Mouse (Mus musculus) left cerebral cortex, postnatal 10 days (tissue): ENCODE data around the gene Rbck1. TPM values are rescaled to one million over a fixed set of nuclear protein-coding genes. Genes with fewer than 3 reads are reported as not detected.
"Not testable (repeated sequence)": the region's sequence is repeated elsewhere in the genome, so short reads cannot be mapped to it uniquely, and the experiment has no call there.

ENCODE experiments used
- DNase-seq, 2 experiments: peaks; one replicate each; pipeline ENCODE4 v3.0.0; 2021 to 2022; ENCODE audit warnings: low spot score in 2 of 2, mixed read lengths in 1 of 2; ENCODE audit errors: extremely low spot score in 1 of 2
- intact Hi-C: fragments of 180-260 bp; cut with DNase I; formaldehyde crosslinking; loops from one replicate; pipeline ENCODE4 v1.15.1; 2025
- total RNA-seq, 2 experiments: library from RNA; stranded (reverse); gene quantifications; 2 replicates each; pipeline ENCODE4 v1.2.3; 2021

Rbck1 gene
- total RNA-seq, 2 experiments from 2014 or later = 106 to 107 TPM

GRCm38 (mm10) chr2:152321558-152321957 lies 10.9 kb downstream of the Rbck1 start:
- no peak for DNase-seq
- intact Hi-C loops = loop anchor here (10.0 kb wide), 1 partner anchor 67 kb away; no protein-coding TSS in a partner anchor

GRCm38 (mm10) chr2:152317054-152317453 lies 15.4 kb downstream of the Rbck1 start:
- no peak for DNase-seq
- intact Hi-C loops = no loop called here

- DNase-seq = no peak
- intact Hi-C loops = no loop called here
Observed at GRCm38 (mm10) chr2:152313926-152314325, 18.5 kb downstream of the Rbck1 start.

- DNase-seq = no peak
- intact Hi-C loops = no loop called here
Observed at GRCm38 (mm10) chr2:152312996-152313395, 19.5 kb downstream of the Rbck1 start.

- intact Hi-C loops = no loop called here
- no peak for DNase-seq
Observed at GRCm38 (mm10) chr2:152307186-152307585, 25.3 kb downstream of the Rbck1 start.

GRCm38 (mm10) chr2:152305480-152305879 lies 27.0 kb downstream of the Rbck1 start:
- intact Hi-C loops = no loop called here

GRCm38 (mm10) chr2:152303781-152304180 lies 28.7 kb downstream of the Rbck1 start:
- no peak for DNase-seq
- intact Hi-C loops = no loop called here

More at GRCm38 (mm10) chr2:152305480-152305879, 27.0 kb downstream of the Rbck1 start:
- DNase-seq = no peak

- intact Hi-C loops = no loop called here
- DNase-seq = no peak
Observed at GRCm38 (mm10) chr2:152302862-152303261, 29.6 kb downstream of the Rbck1 start.

- intact Hi-C loops = no loop called here
Observed at GRCm38 (mm10) chr2:152294541-152294940, 37.9 kb downstream of the Rbck1 start.

GRCm38 (mm10) chr2:152293727-152294475 lies 38.6 kb downstream of the Rbck1 start, which contains the start of gene Tbc1d20:
Tbc1d20 (plus strand) TSS chr2:152293828.
- peak; percentile 84 to 92 for DNase-seq
- intact Hi-C loops = no loop called here

More at GRCm38 (mm10) chr2:152294541-152294940, 37.9 kb downstream of the Rbck1 start:
- DNase-seq = no peak

GRCm38 (mm10) chr2:152293179-152293726 lies 39.2 kb downstream of the Rbck1 start:
- intact Hi-C loops = no loop called here
- no peak for DNase-seq

GRCm38 (mm10) chr2:152292475-152292874 lies 40.0 kb downstream of the Rbck1 start:
- intact Hi-C loops = no loop called here
- no peak for DNase-seq

- intact Hi-C loops, DNase-seq: not testable (repeated sequence)
Observed at GRCm38 (mm10) chr2:152289623-152290022, 42.8 kb downstream of the Rbck1 start.

- intact Hi-C loops = no loop called here
- DNase-seq = no peak
Observed at GRCm38 (mm10) chr2:152288046-152288445, 44.4 kb downstream of the Rbck1 start.

- DNase-seq = no peak
- intact Hi-C loops = no loop called here
Observed at GRCm38 (mm10) chr2:152287560-152287959, 44.9 kb downstream of the Rbck1 start.

- no peak for DNase-seq
- intact Hi-C loops = no loop called here
Observed at GRCm38 (mm10) chr2:152281407-152281806, 51.0 kb downstream of the Rbck1 start.

- DNase-seq = no peak
- intact Hi-C loops = no loop called here
Observed at GRCm38 (mm10) chr2:152273639-152274038, 58.8 kb downstream of the Rbck1 start.
